Mouse (Mus musculus) lung, adult 2 months (tissue): ENCODE results near the gene Sec63.

ENCODE experiments used
- CTCF ChIP-seq: fragments of 200-500 bp; IDR thresholded peaks from 2 replicates; pipeline ENCODE4 v1.5.1; 2011; ENCODE audit warnings: mild to moderate bottlenecking, low read length, control low read depth; ENCODE audit not compliant: insufficient read depth
- POLR2A ChIP-seq: fragments of 200-500 bp; IDR thresholded peaks from 2 replicates; pipeline ENCODE4 v1.6.1; 2011; ENCODE audit warnings: low read depth, mild to moderate bottlenecking, control low read depth, low read length, borderline replicate concordance; ENCODE audit errors: extremely low read depth

DNA sequence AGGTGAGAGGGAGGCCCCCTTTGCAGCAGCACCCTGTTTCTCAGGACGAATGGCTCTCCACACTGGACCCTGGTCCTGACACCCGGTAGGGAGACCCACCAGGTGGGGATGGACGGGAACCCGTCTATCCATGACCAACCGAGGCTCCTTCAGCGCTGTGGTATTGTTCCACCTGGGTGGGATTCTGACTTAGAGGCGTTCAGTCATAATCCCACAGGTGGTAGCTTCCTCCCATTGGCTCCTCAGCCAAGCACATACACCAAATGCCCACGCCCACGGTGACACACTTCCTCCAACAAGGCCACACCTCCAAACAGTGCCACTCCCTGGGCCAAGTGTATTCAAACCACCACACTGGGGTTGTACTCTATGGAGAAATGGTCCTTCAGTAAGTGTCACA, 95.3 kb downstream of the Sec63 start:
- TF ChIP-seq CTCF (no peak), POLR2A (no peak)
